Mouse (Mus musculus) cerebellum, postnatal 10 days (tissue): Measurements from ENCODE around the gene Pcbp3.

Experiments
- DNase-seq, 2 experiments: peaks; one replicate each; pipeline ENCODE4 v3.0.0; 2021; ENCODE audit warnings: mixed read lengths in 2 of 2

Gene Pcbp3

DNA sequence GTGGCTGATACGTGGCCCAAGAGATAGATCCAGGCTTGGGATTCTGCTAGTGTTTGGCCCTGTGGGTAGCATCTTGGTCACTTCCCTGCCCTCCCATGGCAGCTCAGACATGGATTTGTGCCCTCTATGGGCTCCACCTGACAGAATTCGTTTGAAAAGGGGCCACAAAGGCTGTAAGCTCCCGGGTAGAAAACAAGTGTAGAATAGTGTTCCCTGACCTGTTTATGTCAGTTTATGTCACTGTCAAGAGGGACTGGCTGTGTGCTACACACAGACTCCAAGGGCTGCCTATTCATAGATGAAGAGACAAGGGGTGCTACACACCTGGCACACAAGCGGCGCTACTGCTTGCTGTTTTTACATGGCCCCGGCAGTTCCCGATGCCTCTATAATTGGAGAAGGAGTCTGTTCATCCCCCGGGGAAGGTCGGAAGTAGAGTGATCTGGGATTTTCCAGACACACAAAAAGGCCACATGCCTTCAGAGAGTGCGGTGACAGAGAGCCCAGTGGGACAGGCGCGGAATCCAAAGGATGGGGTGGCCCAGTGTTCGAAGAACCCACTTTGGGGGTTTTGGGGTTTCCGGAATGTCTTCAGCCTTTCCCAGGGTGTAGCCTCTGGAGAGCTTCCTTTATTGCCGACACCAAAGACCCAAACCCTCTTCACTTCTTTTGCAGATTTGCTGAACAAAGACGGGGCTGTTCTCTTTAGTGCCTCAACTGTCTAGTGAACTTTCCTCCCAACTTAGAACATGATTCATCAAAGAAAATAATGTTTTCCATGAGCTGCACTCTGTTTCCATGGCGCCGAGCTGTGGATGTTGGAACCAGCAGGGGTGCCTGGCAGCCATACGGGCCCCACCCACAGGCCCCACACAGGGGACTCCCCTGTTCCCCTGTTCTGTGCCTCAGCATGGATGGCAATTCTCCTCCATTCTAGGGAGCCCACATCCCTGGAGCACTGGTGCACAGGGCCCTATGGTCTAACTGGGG, 231.8 kb downstream of the Pcbp3 start:
- no peak for DNase-seq

- peak; percentile 90 to 94 for DNase-seq
Measured at GRCm38 (mm10) chr10:76728369-76728768, 233.3 kb downstream of the Pcbp3 start.

DNA sequence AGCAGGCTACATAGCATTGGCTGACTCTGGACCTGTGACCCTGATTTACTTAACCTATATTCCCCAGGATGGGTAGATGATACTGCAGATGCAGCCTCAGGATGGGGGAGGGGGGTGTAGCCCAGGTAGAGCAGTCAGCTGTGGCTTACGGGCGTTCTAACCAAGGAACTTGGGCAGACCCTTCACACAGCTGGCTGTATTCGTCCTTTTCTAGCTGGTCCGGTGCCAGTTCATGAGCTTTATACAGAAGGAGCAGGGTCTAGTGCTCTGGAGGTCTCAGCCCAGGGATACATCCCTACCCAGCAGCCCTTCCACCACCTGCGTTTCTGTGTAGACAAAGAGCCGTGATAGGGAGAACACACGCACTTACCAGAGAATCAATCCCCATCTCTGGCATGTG, 234.4 kb downstream of the Pcbp3 start:
- no peak for DNase-seq

GRCm38 (mm10) chr10:76726866-76727265, 234.8 kb downstream of the Pcbp3 start:
- no peak for DNase-seq

DNA sequence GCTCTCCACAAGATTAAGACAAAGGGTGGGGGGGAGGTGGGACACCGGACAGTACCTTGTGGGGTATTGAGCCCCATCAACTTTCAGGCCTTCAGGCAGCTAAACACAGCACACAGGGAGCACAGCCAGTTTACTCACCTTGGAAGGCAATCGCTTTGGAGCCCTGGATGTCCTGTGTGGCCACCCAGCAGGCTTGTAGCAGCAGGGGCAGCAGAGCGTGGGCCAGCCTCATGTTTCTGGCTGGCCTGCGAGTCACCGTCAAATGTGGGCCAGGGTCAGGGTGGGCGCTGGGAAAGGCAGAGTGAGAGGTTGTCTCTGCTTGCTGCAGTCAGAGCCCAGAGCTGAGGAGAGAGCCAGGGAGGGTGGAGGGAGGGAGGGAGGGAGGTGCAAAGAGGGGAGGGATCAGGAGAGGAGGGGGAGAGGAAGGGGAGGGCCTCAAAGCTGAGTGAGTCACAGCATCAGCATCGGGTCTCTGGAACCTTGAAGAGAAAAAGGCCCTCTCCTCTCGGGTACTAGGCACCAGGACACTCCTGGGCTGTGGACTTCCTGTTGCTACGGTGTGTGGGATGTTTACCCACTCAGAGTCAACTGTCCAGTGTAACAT, 235.9 kb downstream of the Pcbp3 start, which contains the start of gene Col6a1:
TSS of gene Col6a1 (minus strand) at position 487 of the 604 bp plus-strand sequence.
- peak; percentile 29 to 34 for DNase-seq

DNA sequence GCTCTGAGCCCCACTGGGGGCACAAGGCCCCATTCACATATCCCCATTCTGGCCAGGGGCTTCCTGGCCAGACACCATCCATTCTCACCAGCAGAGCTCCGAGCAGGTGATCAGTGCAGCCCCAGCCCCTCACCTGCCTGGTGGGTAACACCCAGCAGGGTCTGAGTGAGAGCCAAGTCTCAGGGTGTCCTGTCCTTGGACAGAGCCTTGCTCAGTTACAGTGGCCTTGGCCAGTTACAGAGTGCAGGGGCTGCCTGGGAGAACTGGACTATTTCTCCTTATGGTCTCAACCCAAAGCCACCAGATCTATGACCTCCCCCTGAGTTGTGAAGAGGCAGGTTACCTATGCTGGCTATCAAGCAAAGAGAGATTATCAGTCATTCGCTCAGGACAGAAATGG, 236.6 kb downstream of the Pcbp3 start:
- no peak for DNase-seq

DNA sequence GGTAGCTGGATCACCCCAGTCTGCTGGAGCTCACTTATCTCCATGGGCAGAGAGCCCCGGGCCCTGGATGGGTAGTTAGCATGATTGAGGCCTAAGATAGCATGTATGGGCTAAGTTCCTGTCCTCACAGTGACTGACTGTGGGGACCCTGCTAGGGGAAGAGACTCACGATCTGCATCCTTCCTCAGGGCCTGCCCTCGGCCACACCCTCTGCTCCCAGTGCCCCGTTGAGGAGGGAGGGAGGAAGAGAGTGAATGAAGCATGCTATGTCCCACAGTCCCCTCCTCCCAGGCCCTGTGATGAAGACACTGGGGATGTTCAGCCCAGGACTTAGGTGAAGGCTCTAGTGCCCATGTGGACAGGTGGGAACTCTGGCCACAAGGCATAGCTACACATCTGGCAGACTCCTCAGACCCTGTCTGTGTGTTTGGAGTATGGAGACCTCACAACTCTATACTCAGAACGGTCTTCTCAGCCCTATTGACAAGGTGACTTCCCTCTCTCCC, 237.4 kb downstream of the Pcbp3 start:
- DNase-seq, result no peak

DNA sequence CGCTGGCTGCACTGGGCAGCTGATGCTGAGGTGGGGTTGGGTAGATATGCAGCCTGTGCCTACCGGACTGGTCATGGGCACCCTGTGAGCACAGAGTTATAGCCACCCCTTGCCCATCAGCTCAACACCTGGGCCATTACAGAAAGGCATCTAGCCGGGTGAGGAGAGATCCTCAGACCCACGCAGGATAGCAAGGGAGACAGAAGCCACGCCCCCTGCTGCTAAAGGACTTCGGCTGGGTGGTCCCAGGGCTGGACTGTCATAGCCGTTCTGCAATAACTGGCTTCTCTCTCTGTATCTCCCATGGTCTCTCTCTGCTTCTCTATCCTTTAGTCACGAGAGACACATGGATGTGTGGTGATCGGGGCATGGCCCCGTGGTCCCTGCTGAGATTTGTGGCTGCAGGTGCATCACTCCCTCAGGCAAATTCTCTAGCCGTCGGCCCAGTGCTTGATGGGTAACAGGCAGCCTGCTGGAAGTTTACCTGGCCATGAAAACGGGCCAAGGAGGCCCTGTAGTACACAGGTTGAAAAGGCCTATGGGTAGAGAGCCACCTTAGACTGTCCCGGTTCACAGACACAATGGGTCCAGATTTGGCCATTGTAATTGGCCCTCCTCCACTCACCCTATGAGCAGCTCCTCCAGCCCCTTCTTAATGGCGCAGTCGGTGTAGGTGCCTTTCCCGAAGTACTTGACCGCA, 238.8 kb downstream of the Pcbp3 start:
- DNase-seq, result no peak

- DNase-seq, result no peak
Measured at GRCm38 (mm10) chr10:76721746-76722145, 239.9 kb downstream of the Pcbp3 start.

GRCm38 (mm10) chr10:76721216-76721615, 240.5 kb downstream of the Pcbp3 start:
- DNase-seq, result no peak

GRCm38 (mm10) chr10:76717631-76718030, 244.1 kb downstream of the Pcbp3 start:
- DNase-seq, result no peak

DNA sequence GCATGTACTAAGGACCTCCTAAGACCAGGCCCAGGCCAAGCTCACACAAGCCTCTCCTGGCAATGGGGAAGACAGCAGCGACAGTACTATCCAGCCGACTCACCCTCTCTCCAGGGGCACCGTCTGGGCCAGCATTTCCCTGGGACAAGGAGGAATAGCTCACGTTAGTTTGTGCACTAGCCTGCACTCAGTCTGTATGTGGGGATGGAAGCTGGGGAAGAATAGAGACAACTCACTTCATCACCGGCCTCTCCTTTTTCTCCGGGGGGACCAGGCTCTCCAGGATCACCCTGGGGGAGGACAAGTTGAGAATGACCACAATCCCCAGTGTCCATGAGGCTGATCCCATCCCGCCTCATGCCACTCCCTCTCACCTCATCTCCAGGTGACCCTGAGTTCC, 244.7 kb downstream of the Pcbp3 start:
- no peak for DNase-seq

GRCm38 (mm10) chr10:76714303-76714702, 247.4 kb downstream of the Pcbp3 start:
- DNase-seq, result peak; percentile 48 to 56

DNA sequence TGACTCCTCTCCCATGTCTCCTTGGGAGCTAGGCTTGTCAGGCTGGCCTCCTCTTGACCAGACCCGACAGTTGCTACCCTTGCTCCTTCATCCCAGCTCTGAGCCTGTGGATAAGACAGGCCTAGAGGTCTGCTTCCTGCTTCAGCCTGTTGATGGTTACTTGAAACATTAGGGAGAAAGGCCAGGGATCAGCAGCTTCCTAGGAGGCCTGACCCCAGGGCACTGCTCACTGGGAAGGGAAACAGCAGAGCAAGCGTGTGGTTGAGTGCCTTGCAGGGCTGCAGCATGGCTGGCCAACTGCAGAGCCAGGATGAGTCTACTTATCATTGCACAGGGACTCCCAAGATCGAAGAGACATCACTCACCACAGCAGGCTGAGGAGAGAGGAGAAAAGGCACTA, 249.2 kb downstream of the Pcbp3 start:
- DNase-seq, result no peak
